Mouse (Mus musculus) stomach, embryonic 16.5 days (tissue): ENCODE results near the gene Lrrc8c. TPM values are rescaled to one million over a fixed set of nuclear protein-coding genes. Genes with fewer than 3 reads are reported as not detected.

Experiments used
- ATAC-seq: fragments of 200-750 bp; cut with Nextera tagmentation; 2 replicates; pipeline ENCODE4 v1.8.0; 2017; ENCODE audit warnings: moderate number of reproducible peaks, moderate TSS enrichment; ENCODE audit not compliant: insufficient read depth, low FRiP score
- H3K27ac ChIP-seq: fragments of 300-500 bp; sonication (generic); 2 replicates; pipeline ENCODE4 v1.5.1; 2014; ENCODE audit warnings: low read length
- H3K27me3 ChIP-seq: fragments of 300-500 bp; sonication (generic); 2 replicates; pipeline ENCODE4 v1.6.1; 2014; ENCODE audit warnings: low read length, control low read depth, mixed read lengths; ENCODE audit not compliant: control insufficient read depth, insufficient read depth
- H3K36me3 ChIP-seq: fragments of 300-500 bp; sonication (generic); 2 replicates; pipeline ENCODE4 v1.6.1; 2014; ENCODE audit warnings: low read length; ENCODE audit not compliant: control insufficient read depth, insufficient read depth
- H3K4me1 ChIP-seq: fragments of 300-500 bp; sonication (generic); 2 replicates; pipeline ENCODE4 v1.6.1; 2014; ENCODE audit warnings: low read length, control low read depth, mixed read lengths; ENCODE audit not compliant: control insufficient read depth, insufficient read depth
- H3K4me2 ChIP-seq: fragments of 300-500 bp; sonication (generic); 2 replicates; pipeline ENCODE4 v1.6.1; 2014; ENCODE audit warnings: low read depth, low read length, mixed read lengths
- H3K4me3 ChIP-seq: fragments of 300-500 bp; sonication (generic); replicated peaks from 2 replicates; pipeline ENCODE4 v1.5.1; 2014; ENCODE audit warnings: mild to moderate bottlenecking, low read length
- H3K9ac ChIP-seq: fragments of 300-500 bp; sonication (generic); 2 replicates; pipeline ENCODE4 v1.6.1; 2014; ENCODE audit warnings: low read length
- H3K9me3 ChIP-seq: fragments of 300-500 bp; sonication (generic); replicated peaks from 2 replicates; pipeline ENCODE4 v1.6.1; 2016; ENCODE audit warnings: low read length, control low read depth; ENCODE audit not compliant: control insufficient read depth
- WGBS: fragments of 180-500 bp; shearing (Covaris S2); extraction: QIAGEN DNeasy Blood & Tissue Kit; methylation state at CpG from one replicate; pipeline ENCODE4 v1.1.7; 2014; 5-methylcytosine and 5-hydroxymethylcytosine counted together
- polyA plus RNA-seq: library from polyadenylated mRNA; unstranded; fragments of >200 nt; fragmentation: Nextera tagmentation; extraction: Ambion mirVana; gene quantifications from 2 replicates; pipeline ENCODE4 v1.2.1, GENCODE M21; 2015

Lrrc8c gene
- polyA plus RNA-seq, 1 experiment from 2014 or later = 14.8 TPM

DNA sequence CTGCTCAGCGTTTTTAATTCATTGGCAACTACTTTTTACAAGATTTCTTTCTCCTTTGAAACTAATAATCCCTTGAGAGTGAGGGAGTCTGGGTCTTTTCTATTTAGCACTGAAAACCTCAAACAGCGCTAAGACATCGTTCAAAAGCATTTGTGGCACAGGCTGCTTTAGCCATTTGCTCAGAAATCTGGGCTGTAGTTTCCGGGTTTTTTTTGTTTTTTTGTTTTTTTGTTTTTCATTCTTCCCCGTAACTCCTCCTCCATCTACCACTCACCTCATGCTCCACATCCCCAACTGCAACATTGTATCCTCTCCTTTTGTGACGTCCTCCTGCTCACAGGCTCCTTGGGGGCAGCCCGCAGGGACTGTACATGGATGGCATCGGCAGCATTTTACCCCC, 124.1 kb downstream of the Lrrc8c start:
- H3K9ac ChIP-seq = no peak overlapping the region
- ATAC-seq = no peak
- no peak overlapping the region for H3K4me2 ChIP-seq
- H3K27me3 ChIP-seq = no peaks in the 10 kb centered on the region
- WGBS = 80% methylated on average over 8 of the region's 8 CpGs
- H3K4me3 ChIP-seq = no peak overlapping the region
- H3K9me3 ChIP-seq = no peaks in the 10 kb centered on the region
- no peaks in the 10 kb centered on the region for H3K4me1 ChIP-seq
- H3K27ac ChIP-seq = no peak overlapping the region
- H3K36me3 ChIP-seq = no peaks in the 10 kb centered on the region

DNA sequence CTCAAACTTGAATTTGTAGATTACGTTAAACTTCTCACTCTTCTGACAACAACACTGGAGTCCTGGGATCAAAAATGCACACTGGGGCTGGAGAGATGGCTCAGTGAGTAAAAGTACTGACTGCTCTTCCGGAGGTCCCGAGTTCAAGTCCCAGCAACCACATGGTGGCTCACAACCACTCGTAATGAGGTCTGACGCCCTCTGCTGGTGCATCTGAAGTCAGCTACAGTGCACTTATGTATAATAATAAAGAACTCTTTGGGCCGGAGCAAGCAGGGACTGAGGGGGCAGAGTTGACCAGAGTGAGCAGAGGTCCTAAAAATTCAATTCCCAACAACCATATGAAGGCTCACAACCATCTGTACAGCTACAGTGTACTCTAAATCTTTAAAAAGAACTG, 125.0 kb downstream of the Lrrc8c start:
- H3K36me3 ChIP-seq = no peaks in the 10 kb centered on the region
- ATAC-seq = no peak
- no peak overlapping the region for H3K4me3 ChIP-seq
- H3K27me3 ChIP-seq = no peaks in the 10 kb centered on the region
- WGBS = 88% methylated on average over 6 of the region's 6 CpGs
- H3K9me3 ChIP-seq = no peaks in the 10 kb centered on the region
- no peak overlapping the region for H3K4me2 ChIP-seq
- no peak overlapping the region for H3K27ac ChIP-seq
- H3K4me1 ChIP-seq = 0 out of 2 replicates have a peak, but pooled peaks cover 6% of the 10 kb centered on the region
- no peak overlapping the region for H3K9ac ChIP-seq

DNA sequence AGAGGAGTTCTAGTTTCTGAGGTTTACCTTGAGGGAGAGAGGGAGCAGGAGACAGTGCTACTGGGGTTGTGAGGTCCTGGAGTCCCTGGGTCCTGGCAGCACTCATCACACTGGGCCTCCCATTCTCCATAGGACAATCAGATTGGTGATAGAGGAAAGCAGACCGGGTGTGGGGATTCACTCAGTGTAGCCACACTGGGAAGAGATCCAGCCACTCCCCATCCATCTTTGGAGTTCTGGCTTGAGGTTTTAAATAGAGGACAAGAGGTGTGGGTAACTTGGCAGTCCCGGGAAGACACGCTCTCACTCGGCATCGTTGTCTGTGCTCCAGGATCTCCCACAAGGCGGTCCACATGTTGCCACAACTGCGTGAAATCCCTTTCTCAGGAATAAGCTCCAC, 127.9 kb downstream of the Lrrc8c start:
- H3K4me2 ChIP-seq = no peak overlapping the region
- H3K4me3 ChIP-seq = no peak overlapping the region
- H3K4me1 ChIP-seq = 0 out of 2 replicates have a peak, but pooled peaks cover 6% of the 10 kb centered on the region
- H3K36me3 ChIP-seq = no peaks in the 10 kb centered on the region
- ATAC-seq = no peak
- H3K9ac ChIP-seq = no peak overlapping the region
- WGBS = 76% methylated on average over 7 of the region's 7 CpGs
- H3K27me3 ChIP-seq = no peaks in the 10 kb centered on the region
- H3K27ac ChIP-seq = no peak overlapping the region
- no peaks in the 10 kb centered on the region for H3K9me3 ChIP-seq

DNA sequence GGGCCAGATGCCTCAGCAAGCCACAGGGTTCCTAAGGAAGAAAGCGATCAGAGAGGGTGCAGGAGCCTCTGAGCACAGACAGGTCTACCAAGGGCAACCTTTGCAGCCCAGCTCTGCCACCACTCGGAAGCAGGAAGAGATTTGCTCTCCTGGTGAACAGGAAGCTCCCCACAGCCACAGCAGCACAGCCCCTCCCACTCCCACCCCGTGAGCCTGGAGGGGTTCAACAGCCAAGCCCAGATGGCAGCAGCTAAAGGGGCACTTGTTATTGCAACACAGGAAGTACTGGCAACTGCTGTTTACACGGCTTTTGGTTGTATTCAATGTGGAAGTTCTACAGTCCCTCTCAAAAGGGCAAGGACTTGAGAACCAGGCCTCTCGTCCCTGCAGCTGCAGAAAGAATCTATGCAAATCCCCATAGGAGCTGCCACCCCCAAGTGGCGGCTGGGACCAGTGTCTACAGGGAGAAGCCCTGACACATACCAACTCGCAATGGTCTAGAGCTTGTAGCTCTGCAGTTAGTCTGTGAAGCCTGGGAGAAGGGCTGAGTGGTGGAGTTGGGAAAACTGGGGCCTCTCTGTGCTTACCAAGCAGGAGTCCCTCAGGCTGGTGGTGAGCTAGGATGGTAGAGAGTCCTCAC, 129.6 kb downstream of the Lrrc8c start:
- Histone ChIP-seq H3K4me1 (0 out of 2 replicates have a peak, but pooled peaks cover 6% of the 10 kb centered on the region), H3K9ac (no peak overlapping the region), H3K4me2 (no peak overlapping the region), H3K4me3 (no peak overlapping the region), H3K36me3 (no peaks in the 10 kb centered on the region), H3K27ac (peak overlapping the region; percentile 58), H3K9me3 (no peaks in the 10 kb centered on the region), H3K27me3 (no peaks in the 10 kb centered on the region)
- 37% methylated on average over 7 of the region's 7 CpGs for whole genome bisulfite sequencing
- ATAC-seq = 0 out of 2 replicates have a peak, but pooled peaks have one; percentile 34

DNA sequence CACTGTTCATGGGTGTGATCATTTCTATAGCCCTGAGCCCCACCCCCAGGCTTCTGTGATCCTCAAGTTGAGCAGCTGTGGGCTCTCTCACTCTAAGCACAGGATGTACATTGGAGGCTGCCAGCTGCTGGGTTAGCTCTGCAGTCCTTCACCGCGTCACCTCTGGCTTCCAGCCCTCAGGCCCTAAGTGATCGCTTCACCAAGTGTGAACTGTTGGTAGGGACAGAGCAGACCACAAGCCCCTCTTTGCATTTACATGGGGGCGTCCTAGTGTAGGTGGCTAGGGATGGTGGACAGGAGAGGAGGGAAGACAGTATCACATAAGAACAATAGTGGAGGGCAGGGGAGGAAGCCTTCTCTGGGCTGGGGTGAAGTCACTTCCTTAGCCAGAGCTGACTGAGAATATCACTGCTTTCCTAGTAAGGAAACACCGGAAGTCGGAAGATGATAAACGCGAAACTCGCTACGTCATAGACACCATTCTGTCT, 130.4 kb downstream of the Lrrc8c start:
- Histone ChIP-seq H3K9me3 (no peaks in the 10 kb centered on the region), H3K4me2 (no peak overlapping the region), H3K27me3 (no peaks in the 10 kb centered on the region), H3K36me3 (no peaks in the 10 kb centered on the region), H3K27ac (peak overlapping the region; percentile 60), H3K4me1 (0 out of 2 replicates have a peak, but pooled peaks cover 6% of the 10 kb centered on the region), H3K9ac (no peak overlapping the region), H3K4me3 (no peak overlapping the region)
- ATAC-seq = peak; percentile 67
- 75% methylated on average over 10 of the region's 10 CpGs for WGBS

DNA sequence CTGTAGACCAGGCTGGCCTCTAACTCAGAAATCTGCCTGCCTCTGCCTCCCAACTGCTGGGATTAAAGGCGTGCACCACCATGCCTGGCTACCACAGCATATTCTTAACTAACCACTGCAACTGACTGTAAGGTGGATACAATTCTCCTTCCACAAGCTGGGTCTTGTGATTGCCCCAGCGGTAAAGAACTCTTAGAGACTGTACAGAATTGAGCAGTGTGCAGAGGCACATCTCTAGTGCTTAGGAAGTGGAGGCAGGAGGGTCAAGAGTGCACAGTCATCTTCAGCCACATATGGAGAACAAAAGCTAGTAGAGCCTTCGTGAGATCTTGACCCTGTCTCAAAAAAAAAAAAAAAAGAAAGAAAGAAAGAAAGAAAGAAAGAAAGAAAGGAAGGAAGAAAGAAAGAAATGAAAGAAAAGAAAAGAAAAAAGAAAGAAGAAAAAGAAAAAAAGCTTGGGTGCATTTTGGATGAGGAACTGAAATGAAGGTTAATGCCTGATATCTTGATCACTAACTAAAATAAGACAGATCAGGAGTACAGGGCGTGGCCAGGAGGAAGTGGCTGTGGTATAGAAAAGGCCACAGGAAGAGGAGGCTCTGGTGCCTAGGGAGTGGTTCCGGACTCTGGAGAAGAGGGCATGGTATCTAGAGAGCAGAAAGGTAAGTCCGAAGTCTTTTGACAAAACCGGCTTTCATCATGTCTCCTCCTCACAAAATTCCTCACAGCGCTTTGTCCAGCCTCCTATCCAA, 131.7 kb downstream of the Lrrc8c start:
- H3K27ac ChIP-seq = 0 out of 2 replicates have a peak overlapping the region, but pooled peaks have one; percentile 15
- no peaks in the 10 kb centered on the region for H3K36me3 ChIP-seq
- ATAC-seq = no peak
- peak overlapping the region; percentile 4; the same call in 1 of the 2 replicates for H3K4me2 ChIP-seq
- H3K9me3 ChIP-seq = no peaks in the 10 kb centered on the region
- 76% methylated on average over 8 of the region's 8 CpGs for WGBS
- H3K9ac ChIP-seq = no peak overlapping the region
- H3K4me3 ChIP-seq = no peak overlapping the region
- H3K4me1 ChIP-seq = 0 out of 2 replicates have a peak, but pooled peaks cover 6% of the 10 kb centered on the region
- no peaks in the 10 kb centered on the region for H3K27me3 ChIP-seq

DNA sequence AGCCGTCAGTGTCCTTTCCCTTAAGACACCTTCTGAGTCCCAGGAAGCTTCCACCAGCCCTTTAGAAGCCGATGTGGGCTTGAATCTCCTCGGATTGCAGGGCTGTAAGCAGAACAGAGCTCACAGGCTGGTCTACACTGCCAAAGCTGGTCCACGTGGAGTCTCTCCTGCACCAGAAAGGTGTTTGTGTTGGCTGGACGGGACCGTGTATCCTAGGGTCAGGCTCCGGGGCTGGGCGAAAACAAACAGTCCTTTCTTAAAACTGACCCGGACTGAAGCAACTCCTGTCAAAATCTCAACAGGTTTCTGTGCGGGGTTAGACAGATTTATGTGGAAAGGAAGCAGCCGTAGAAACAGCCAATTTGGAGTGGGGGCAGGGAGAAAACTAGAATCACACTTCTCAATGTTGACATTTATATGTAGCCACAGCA, 132.4 kb downstream of the Lrrc8c start:
- ATAC-seq = no peak
- H3K9me3 ChIP-seq = no peaks in the 10 kb centered on the region
- no peaks in the 10 kb centered on the region for H3K36me3 ChIP-seq
- H3K4me1 ChIP-seq = 0 out of 2 replicates have a peak, but pooled peaks cover 6% of the 10 kb centered on the region
- H3K27ac ChIP-seq = 0 out of 2 replicates have a peak overlapping the region, but pooled peaks have one; percentile 15
- no peaks in the 10 kb centered on the region for H3K27me3 ChIP-seq
- WGBS = 27% methylated on average over 11 of the region's 11 CpGs
- peak overlapping the region; percentile 4; the same call in 1 of the 2 replicates for H3K4me2 ChIP-seq
- H3K4me3 ChIP-seq = no peak overlapping the region
- peak overlapping the region; percentile 28 for H3K9ac ChIP-seq

DNA sequence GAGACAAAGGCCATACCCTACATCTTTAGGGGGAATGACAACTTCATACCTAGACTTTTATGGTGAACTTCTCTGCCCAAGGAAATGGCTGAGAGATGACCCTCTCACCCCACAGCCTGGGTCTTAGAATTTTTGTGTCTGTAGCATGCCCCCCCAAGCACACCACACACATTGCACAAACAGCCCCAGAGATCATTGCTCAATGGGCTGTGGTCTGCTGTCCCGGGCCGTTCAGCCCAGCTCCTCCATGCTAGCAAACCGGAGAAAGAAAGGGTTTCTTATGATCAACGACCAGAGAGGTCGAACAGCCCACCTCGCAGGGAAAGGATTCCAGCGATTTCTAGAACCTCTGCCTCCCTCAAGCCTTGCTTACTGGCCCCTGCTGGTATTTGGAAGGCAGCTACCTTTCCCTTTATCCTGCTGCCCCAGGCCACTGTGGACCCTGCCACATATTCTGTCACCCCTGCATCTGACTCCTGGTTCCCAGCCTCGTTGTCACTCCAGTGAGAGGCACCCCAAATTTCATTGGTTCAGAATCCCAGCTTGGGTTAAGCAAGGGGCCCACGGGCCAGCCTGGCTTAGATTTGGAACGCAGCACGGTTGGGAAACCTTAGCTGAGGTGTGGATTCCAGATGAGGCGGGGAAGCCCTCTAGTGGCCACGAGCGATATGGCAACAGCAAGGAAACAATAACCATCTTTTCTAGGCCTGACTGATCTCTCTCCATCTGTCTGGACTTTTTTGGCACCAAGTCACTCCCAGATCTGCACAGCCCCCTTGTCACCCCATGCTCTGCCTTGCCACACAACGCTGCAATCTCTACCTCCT, 135.3 kb downstream of the Lrrc8c start:
- Histone ChIP-seq H3K4me2 (peak overlapping the region; percentile 34), H3K27me3 (no peaks in the 10 kb centered on the region), H3K27ac (no peak overlapping the region), H3K4me1 (no peaks in the 10 kb centered on the region), H3K4me3 (no peak overlapping the region), H3K36me3 (no peaks in the 10 kb centered on the region), H3K9ac (peak overlapping the region; percentile 43; the same call in 1 of the 2 replicates), H3K9me3 (no peaks in the 10 kb centered on the region)
- 23% methylated on average over 15 of the region's 15 CpGs for WGBS
- peak; percentile 77 for ATAC-seq
